Mouse (Mus musculus): ENCODE data around the gene Olfr1442. TPM values are rescaled to one million over a fixed set of nuclear protein-coding genes. Genes with fewer than 3 reads are reported as not detected.
"Not testable (repeated sequence)": the region's sequence is repeated elsewhere in the genome, so short reads cannot be mapped to it uniquely, and the experiment has no call there.

Olfr1442 gene
- polyA plus RNA-seq, 1 experiment from 2014 or later, result not detected

GRCm38 (mm10) chr19:12721596-12721995 lies 51.4 kb downstream of the Olfr1442 start:
- not testable (repeated sequence) for H3K27ac ChIP-seq (ENCODE audit: low read depth, low read length); H3K4me3 ChIP-seq (ENCODE audit: low read length); H3K4me2 ChIP-seq (replicated peaks; ENCODE audit: low read depth, low read length); H3K4me1 ChIP-seq (ENCODE audit: control insufficient read depth, insufficient read depth, low read length); ATAC-seq (ENCODE audit: low FRiP score, low TSS enrichment); H3K9me3 ChIP-seq (ENCODE audit: control insufficient read depth, low read length); H3K27me3 ChIP-seq (ENCODE audit: control insufficient read depth, insufficient read depth, low read length); H3K9ac ChIP-seq (ENCODE audit: low read depth, low read length); H3K36me3 ChIP-seq (ENCODE audit: control insufficient read depth, insufficient read depth, low read length)
- 87% methylated on average over 7 of the region's 7 CpGs for WGBS

- no peak overlapping the region for H3K4me3 ChIP-seq (ENCODE audit: low read length)
- no peak for ATAC-seq (ENCODE audit: low FRiP score, low TSS enrichment)
- H3K27ac ChIP-seq (ENCODE audit: low read depth, low read length), result no peak overlapping the region
- no peaks in the 10 kb centered on the region for H3K27me3 ChIP-seq (ENCODE audit: control insufficient read depth, insufficient read depth, low read length)
- H3K9me3 ChIP-seq (ENCODE audit: control insufficient read depth, low read length), result no peaks in the 10 kb centered on the region
- WGBS, result 75% methylated on average over 2 of the region's 3 CpGs
- H3K36me3 ChIP-seq (ENCODE audit: control insufficient read depth, insufficient read depth, low read length), result no peaks in the 10 kb centered on the region
- H3K4me1 ChIP-seq (ENCODE audit: control insufficient read depth, insufficient read depth, low read length), result no peaks in the 10 kb centered on the region
- no peak overlapping the region for H3K4me2 ChIP-seq (replicated peaks; ENCODE audit: low read depth, low read length)
- no peak overlapping the region for H3K9ac ChIP-seq (ENCODE audit: low read depth, low read length)
Observed at GRCm38 (mm10) chr19:12722308-12722707, 52.1 kb downstream of the Olfr1442 start.

DNA sequence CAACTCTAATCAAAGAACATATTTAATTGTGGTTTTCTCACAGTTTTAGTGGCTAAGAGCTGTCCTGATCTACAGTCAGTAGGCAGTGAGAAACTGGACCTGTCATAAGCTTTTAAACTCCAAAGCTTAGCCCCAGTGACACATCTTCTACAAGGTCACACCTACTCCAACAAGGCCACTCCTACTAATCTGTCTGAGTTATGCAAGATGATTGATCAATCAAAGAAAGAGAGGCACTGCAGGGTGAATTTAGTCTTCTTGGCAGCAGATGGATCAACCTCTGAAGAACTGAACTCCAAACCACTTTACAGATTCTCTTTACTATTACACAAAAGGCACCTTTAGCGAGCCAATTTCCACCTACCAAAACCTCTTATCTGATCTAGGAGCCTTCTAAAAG lies 55.6 kb downstream of the Olfr1442 start:
- 71% methylated on average over 1 of the region's 1 CpGs for WGBS
- Histone ChIP-seq H3K4me1 (ENCODE audit: control insufficient read depth, insufficient read depth, low read length) (no peaks in the 10 kb centered on the region), H3K36me3 (ENCODE audit: control insufficient read depth, insufficient read depth, low read length) (no peaks in the 10 kb centered on the region), H3K27ac (ENCODE audit: low read depth, low read length) (no peak overlapping the region), H3K27me3 (ENCODE audit: control insufficient read depth, insufficient read depth, low read length) (no peaks in the 10 kb centered on the region), H3K4me2 (replicated peaks; ENCODE audit: low read depth, low read length) (no peak overlapping the region), H3K4me3 (ENCODE audit: low read length) (no peak overlapping the region), H3K9me3 (ENCODE audit: control insufficient read depth, low read length) (no peaks in the 10 kb centered on the region), H3K9ac (ENCODE audit: low read depth, low read length) (no peak overlapping the region)
- no peak for ATAC-seq (ENCODE audit: low FRiP score, low TSS enrichment)

Other genes with a start within 250 kb of the Olfr1442 start
- not detected in 2 replicates for gene Pfpl, start 242.5 kb upstream of the Olfr1442 start, polyA plus RNA-seq (2014; fragmentation: Nextera tagmentation; extraction: Ambion mirVana)
- gene Mpeg1, start 209.7 kb upstream of the Olfr1442 start, polyA plus RNA-seq (2014; fragmentation: Nextera tagmentation; extraction: Ambion mirVana), result 0.58 and 0.69 TPM in 2 replicates
- gene Dtx4, start 169.0 kb upstream of the Olfr1442 start, polyA plus RNA-seq (2014; fragmentation: Nextera tagmentation; extraction: Ambion mirVana), result 3.9 and 7.5 TPM in 2 replicates
- gene Fam111a, start 124.7 kb upstream of the Olfr1442 start, polyA plus RNA-seq (2014; fragmentation: Nextera tagmentation; extraction: Ambion mirVana), result 28.8 and 29.3 TPM in 2 replicates
- gene Gm4952, start 70.5 kb upstream of the Olfr1442 start, polyA plus RNA-seq (2014; fragmentation: Nextera tagmentation; extraction: Ambion mirVana), result 0.09 TPM in 2 replicates
- gene Glyat, start 37.1 kb upstream of the Olfr1442 start, polyA plus RNA-seq (2014; fragmentation: Nextera tagmentation; extraction: Ambion mirVana), result 4.3 and 4.4 TPM in 2 replicates
- not detected in 2 replicates for gene Olfr1443, start 7.7 kb downstream of the Olfr1442 start, polyA plus RNA-seq (2014; fragmentation: Nextera tagmentation; extraction: Ambion mirVana)
- gene Keg1, start 25.3 kb downstream of the Olfr1442 start, polyA plus RNA-seq (2014; fragmentation: Nextera tagmentation; extraction: Ambion mirVana), result 19.3 and 29.0 TPM in 2 replicates
- gene Cntf, start 95.2 kb downstream of the Olfr1442 start, polyA plus RNA-seq (2014; fragmentation: Nextera tagmentation; extraction: Ambion mirVana), result 0.37 and 2.3 TPM in 2 replicates
- gene Zfp91, start 125.7 kb downstream of the Olfr1442 start, polyA plus RNA-seq (2014; fragmentation: Nextera tagmentation; extraction: Ambion mirVana), result 14.6 and 18.1 TPM in 2 replicates
- 0.97 and 1.6 TPM in 2 replicates for gene Lpxn, start 125.8 kb downstream of the Olfr1442 start, polyA plus RNA-seq (2014; fragmentation: Nextera tagmentation; extraction: Ambion mirVana)
- not detected in 2 replicates for gene Gm5244, start 176.2 kb downstream of the Olfr1442 start, polyA plus RNA-seq (2014; fragmentation: Nextera tagmentation; extraction: Ambion mirVana)
- not detected in 2 replicates for gene Olfr1444, start 186.8 kb downstream of the Olfr1442 start, polyA plus RNA-seq (2014; fragmentation: Nextera tagmentation; extraction: Ambion mirVana)
- gene Olfr1445, start 213.4 kb downstream of the Olfr1442 start, polyA plus RNA-seq (2014; fragmentation: Nextera tagmentation; extraction: Ambion mirVana), result not detected in 2 replicates
- not detected in 2 replicates for gene Olfr1446, start 223.1 kb downstream of the Olfr1442 start, polyA plus RNA-seq (2014; fragmentation: Nextera tagmentation; extraction: Ambion mirVana)
- gene Olfr1447, start 233.3 kb downstream of the Olfr1442 start, polyA plus RNA-seq (2014; fragmentation: Nextera tagmentation; extraction: Ambion mirVana), result not detected in 2 replicates

Data from kidney, embryonic 14.5 days (tissue).